Mouse (Mus musculus): ENCODE results near the gene Tnfrsf23. TPM values are rescaled to one million over a fixed set of nuclear protein-coding genes. Genes with fewer than 3 reads are reported as not detected.

Gene Tnfrsf23
- polyA plus RNA-seq, 1 experiment from 2014 or later: 2.2 TPM

GRCm38 (mm10) chr7:143706697-143707438, 21.2 kb upstream of the Tnfrsf23 start:
- 37% methylated on average over 7 of the region's 7 CpGs for WGBS

GRCm38 (mm10) chr7:143696140-143696539, 10.5 kb upstream of the Tnfrsf23 start:
- H3K36me3 ChIP-seq (ENCODE audit: insufficient read depth, low read length): peaks cover 51% of the 10 kb centered on the region

More at GRCm38 (mm10) chr7:143706697-143707438, 21.2 kb upstream of the Tnfrsf23 start:
- Histone ChIP-seq H3K27ac (no peak overlapping the region), H3K4me1 (replicated peaks; ENCODE audit: insufficient read depth, low read length) (no peaks in the 10 kb centered on the region), H3K9ac (ENCODE audit: low read depth, low read length) (no peak overlapping the region), H3K4me3 (replicated peaks; ENCODE audit: low read depth, low read length) (no peak overlapping the region), H3K9me3 (replicated peaks; ENCODE audit: low read length) (no peaks in the 10 kb centered on the region), H3K27me3 (ENCODE audit: insufficient read depth, low read length) (no peaks in the 10 kb centered on the region), H3K36me3 (ENCODE audit: insufficient read depth, low read length) (peaks cover 44% of the 10 kb centered on the region), H3K4me2 (ENCODE audit: low read length) (no peak overlapping the region)
- DNase-seq (ENCODE audit: low spot score) (peak; percentile 98), ATAC-seq (replicated peaks; ENCODE audit: low FRiP score, low read depth) (peak; percentile 70)
- peak; percentile 100 for TF ChIP-seq CTCF (IDR thresholded peaks at IDR 0.05; ENCODE audit: low read depth)

GRCm38 (mm10) chr7:143694550-143694949, 8.9 kb upstream of the Tnfrsf23 start:
- DNase-seq (ENCODE audit: low spot score): no peak
- no peak overlapping the region for H3K4me2 ChIP-seq (ENCODE audit: low read length)
- no peak for TF ChIP-seq CTCF (IDR thresholded peaks at IDR 0.05; ENCODE audit: low read depth)
- H3K9ac ChIP-seq (ENCODE audit: low read depth, low read length): no peak overlapping the region
- H3K27me3 ChIP-seq (ENCODE audit: insufficient read depth, low read length): no peaks in the 10 kb centered on the region
- H3K27ac ChIP-seq: no peak overlapping the region
- no peak for ATAC-seq (replicated peaks; ENCODE audit: low FRiP score, low read depth)
- H3K36me3 ChIP-seq (ENCODE audit: insufficient read depth, low read length): peaks cover 56% of the 10 kb centered on the region
- no peaks in the 10 kb centered on the region for H3K9me3 ChIP-seq (replicated peaks; ENCODE audit: low read length)
- H3K4me1 ChIP-seq (replicated peaks; ENCODE audit: insufficient read depth, low read length): no peaks in the 10 kb centered on the region
- 91% methylated on average over 7 of the region's 7 CpGs for WGBS
- no peak overlapping the region for H3K4me3 ChIP-seq (replicated peaks; ENCODE audit: low read depth, low read length)

More at GRCm38 (mm10) chr7:143696140-143696539, 10.5 kb upstream of the Tnfrsf23 start:
- Histone ChIP-seq H3K9ac (ENCODE audit: low read depth, low read length) (no peak overlapping the region), H3K4me1 (replicated peaks; ENCODE audit: insufficient read depth, low read length) (no peaks in the 10 kb centered on the region), H3K4me3 (replicated peaks; ENCODE audit: low read depth, low read length) (no peak overlapping the region), H3K27ac (no peak overlapping the region), H3K9me3 (replicated peaks; ENCODE audit: low read length) (no peaks in the 10 kb centered on the region), H3K4me2 (ENCODE audit: low read length) (no peak overlapping the region), H3K27me3 (ENCODE audit: insufficient read depth, low read length) (no peaks in the 10 kb centered on the region)
- WGBS: 68% methylated on average over 2 of the region's 2 CpGs
- ATAC-seq (replicated peaks; ENCODE audit: low FRiP score, low read depth): no peak
- peak; percentile 69 for TF ChIP-seq CTCF (IDR thresholded peaks at IDR 0.05; ENCODE audit: low read depth)
- DNase-seq (ENCODE audit: low spot score): peak; percentile 40

- Histone ChIP-seq H3K36me3 (ENCODE audit: insufficient read depth, low read length) (peaks cover 62% of the 10 kb centered on the region), H3K27ac (no peak overlapping the region), H3K9ac (ENCODE audit: low read depth, low read length) (no peak overlapping the region), H3K4me1 (replicated peaks; ENCODE audit: insufficient read depth, low read length) (no peaks in the 10 kb centered on the region), H3K27me3 (ENCODE audit: insufficient read depth, low read length) (no peaks in the 10 kb centered on the region), H3K4me2 (ENCODE audit: low read length) (no peak overlapping the region), H3K9me3 (replicated peaks; ENCODE audit: low read length) (no peaks in the 10 kb centered on the region), H3K4me3 (replicated peaks; ENCODE audit: low read depth, low read length) (no peak overlapping the region)
- no peak for DNase-seq (ENCODE audit: low spot score)
- 94% methylated on average over 12 of the region's 12 CpGs for WGBS
- TF ChIP-seq CTCF (IDR thresholded peaks at IDR 0.05; ENCODE audit: low read depth): no peak
- no peak for ATAC-seq (replicated peaks; ENCODE audit: low FRiP score, low read depth)
Observed at GRCm38 (mm10) chr7:143692746-143693510, 7.3 kb upstream of the Tnfrsf23 start.

GRCm38 (mm10) chr7:143691909-143692308, 6.2 kb upstream of the Tnfrsf23 start:
- H3K27ac ChIP-seq: no peak overlapping the region
- no peaks in the 10 kb centered on the region for H3K4me1 ChIP-seq (replicated peaks; ENCODE audit: insufficient read depth, low read length)
- no peaks in the 10 kb centered on the region for H3K27me3 ChIP-seq (ENCODE audit: insufficient read depth, low read length)
- H3K36me3 ChIP-seq (ENCODE audit: insufficient read depth, low read length): peaks cover 56% of the 10 kb centered on the region
- no peak for ATAC-seq (replicated peaks; ENCODE audit: low FRiP score, low read depth)
- WGBS: 98% methylated on average over 4 of the region's 4 CpGs
- no peak for DNase-seq (ENCODE audit: low spot score)
- H3K4me2 ChIP-seq (ENCODE audit: low read length): no peak overlapping the region
- no peaks in the 10 kb centered on the region for H3K9me3 ChIP-seq (replicated peaks; ENCODE audit: low read length)
- H3K9ac ChIP-seq (ENCODE audit: low read depth, low read length): no peak overlapping the region
- no peak overlapping the region for H3K4me3 ChIP-seq (replicated peaks; ENCODE audit: low read depth, low read length)
- no peak for TF ChIP-seq CTCF (IDR thresholded peaks at IDR 0.05; ENCODE audit: low read depth)

GRCm38 (mm10) chr7:143691181-143691580, 5.5 kb upstream of the Tnfrsf23 start:
- H3K9me3 ChIP-seq (replicated peaks; ENCODE audit: low read length): no peaks in the 10 kb centered on the region
- ATAC-seq (replicated peaks; ENCODE audit: low FRiP score, low read depth) (no peak), DNase-seq (ENCODE audit: low spot score) (no peak)
- no peaks in the 10 kb centered on the region for H3K4me1 ChIP-seq (replicated peaks; ENCODE audit: insufficient read depth, low read length)
- H3K27me3 ChIP-seq (ENCODE audit: insufficient read depth, low read length): no peaks in the 10 kb centered on the region
- WGBS: 85% methylated on average over 5 of the region's 5 CpGs
- peaks cover 56% of the 10 kb centered on the region for H3K36me3 ChIP-seq (ENCODE audit: insufficient read depth, low read length)
- H3K4me3 ChIP-seq (replicated peaks; ENCODE audit: low read depth, low read length): no peak overlapping the region
- TF ChIP-seq CTCF (IDR thresholded peaks at IDR 0.05; ENCODE audit: low read depth): no peak
- H3K4me2 ChIP-seq (ENCODE audit: low read length): no peak overlapping the region
- no peak overlapping the region for H3K9ac ChIP-seq (ENCODE audit: low read depth, low read length)
- H3K27ac ChIP-seq: no peak overlapping the region

Measured in kidney, postnatal 0 days (tissue).